Mouse (Mus musculus) thymus, postnatal 10 days (tissue): Measurements from ENCODE around the gene Pla2g12a.

Experiments used
- DNase-seq, 2 experiments: peaks; one replicate each; pipeline ENCODE4 v3.0.0; 2021; ENCODE audit warnings: low spot score in 2 of 2

The Pla2g12a gene

DNA sequence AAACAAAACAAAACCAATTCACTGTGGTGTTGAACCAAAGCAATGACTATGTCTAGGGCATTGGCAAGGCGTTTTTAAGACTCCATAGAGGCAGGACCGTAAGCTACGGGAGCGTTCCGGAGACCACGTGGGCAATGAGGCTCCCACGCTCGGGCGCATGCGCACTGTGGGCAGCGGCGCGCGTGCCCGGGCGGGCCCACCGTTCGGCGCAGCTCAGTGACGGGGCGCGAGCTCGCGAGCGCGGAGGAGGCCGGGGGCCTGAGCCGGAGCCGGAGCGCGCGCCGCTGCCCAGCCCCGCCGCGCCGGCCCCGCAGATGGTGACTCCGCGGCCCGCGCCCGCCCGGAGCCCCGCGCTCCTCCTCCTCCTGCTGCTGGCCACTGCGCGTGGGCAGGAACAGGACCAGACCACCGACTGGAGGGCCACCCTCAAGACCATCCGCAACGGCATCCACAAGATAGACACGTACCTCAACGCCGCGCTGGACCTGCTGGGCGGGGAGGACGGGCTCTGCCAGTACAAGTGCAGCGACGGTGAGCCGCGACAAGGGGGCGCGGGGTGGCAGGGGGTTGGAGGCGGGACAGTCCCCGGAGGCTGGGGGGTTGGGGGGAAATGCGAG is at the start of gene Pla2g12a:
TSS of gene Pla2g12a (plus strand) at position 202 of the 617 bp plus-strand sequence.
- peak; percentile 81 to 89 for DNase-seq

GRCm38 (mm10) chr3:129830626-129831025 is 47.8 kb upstream of the Pla2g12a start:
- DNase-seq = peak; percentile 54 to 65

DNA sequence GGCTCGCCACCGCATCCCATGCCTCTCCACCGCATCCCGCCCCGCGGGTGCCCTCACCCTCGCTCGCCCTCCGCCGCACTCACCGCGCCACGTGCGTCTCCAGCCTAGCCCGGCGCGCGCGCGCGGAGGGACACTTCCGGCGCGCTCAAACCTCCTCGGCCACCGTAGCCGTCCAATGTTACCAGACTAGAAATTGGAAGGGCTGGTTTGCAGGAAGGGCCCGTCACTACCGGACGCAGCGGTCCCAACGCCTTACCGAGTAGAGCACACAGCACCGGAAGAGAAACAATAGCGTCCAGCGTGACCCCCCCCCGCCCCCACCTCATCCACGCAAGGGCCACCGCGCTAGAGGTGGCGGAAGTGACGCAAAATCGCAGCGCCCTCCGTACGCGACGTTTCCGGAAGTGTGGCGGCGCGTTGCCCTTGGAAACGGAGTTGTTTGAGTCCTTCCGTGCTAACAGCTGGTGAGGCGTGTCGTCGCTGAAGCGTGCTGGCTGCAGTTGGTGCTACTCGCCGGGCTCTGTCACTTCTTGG is 47.3 kb upstream of the Pla2g12a start, which contains the start of gene Gar1:
TSS of gene Gar1 (minus strand) at position 362 of the 534 bp plus-strand sequence.
- peak; percentile 91 to 93 for DNase-seq

- no peak for DNase-seq
Observed at GRCm38 (mm10) chr3:129835388-129835934, 42.9 kb upstream of the Pla2g12a start, which contains the start of gene Cfi. Cfi (plus strand) TSS chr3:129835884.

GRCm38 (mm10) chr3:129836051-129836697 is 42.2 kb upstream of the Pla2g12a start:
- DNase-seq = no peak

GRCm38 (mm10) chr3:129836965-129837364 is 41.4 kb upstream of the Pla2g12a start:
- no peak for DNase-seq

DNA sequence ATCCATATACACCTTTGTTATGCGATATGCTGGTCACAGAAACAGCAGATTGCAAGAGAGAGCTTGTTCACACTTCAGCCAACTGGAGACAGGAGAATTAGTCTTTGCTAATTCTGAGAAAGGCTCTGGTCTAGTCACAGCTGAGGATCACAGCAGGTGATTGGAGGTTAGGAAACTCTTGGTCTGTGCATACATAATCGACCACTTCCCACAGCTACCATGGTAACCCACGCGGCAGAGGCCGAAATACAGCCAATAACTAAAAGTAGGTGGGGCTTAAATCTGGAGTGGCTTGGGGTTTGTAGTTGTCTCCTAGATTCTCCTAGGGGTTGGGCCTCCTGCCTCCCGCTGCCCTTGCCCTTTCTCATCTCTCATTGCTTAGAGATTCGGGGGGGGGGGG is 40.4 kb upstream of the Pla2g12a start:
- DNase-seq = no peak

DNA sequence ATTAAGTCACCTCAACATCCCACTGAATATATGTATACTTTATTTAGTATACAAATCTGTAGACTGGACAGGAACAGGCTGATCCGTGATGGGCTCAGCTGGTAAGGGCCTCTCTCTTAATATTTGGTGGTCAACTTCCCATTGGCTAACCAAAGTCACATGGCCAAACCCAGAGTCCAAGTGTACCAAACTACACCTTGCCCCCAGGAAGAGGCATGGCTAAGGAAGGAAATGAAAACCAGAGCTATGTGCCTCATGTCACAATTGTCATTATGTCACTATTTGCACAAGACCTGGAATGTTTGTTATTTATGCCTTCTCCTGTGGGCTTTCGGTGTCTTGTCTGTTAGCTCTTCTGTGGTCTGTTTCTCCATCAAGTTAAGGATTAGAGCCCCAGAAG is 32.5 kb upstream of the Pla2g12a start:
- DNase-seq = no peak

GRCm38 (mm10) chr3:129846846-129847245 is 31.6 kb upstream of the Pla2g12a start:
- DNase-seq = no peak

- DNase-seq = no peak
Observed at GRCm38 (mm10) chr3:129862592-129862991, 15.8 kb upstream of the Pla2g12a start.

- DNase-seq = peak in 1 of 2 experiments; percentile 56
Observed at GRCm38 (mm10) chr3:129863698-129864097, 14.7 kb upstream of the Pla2g12a start.

DNA sequence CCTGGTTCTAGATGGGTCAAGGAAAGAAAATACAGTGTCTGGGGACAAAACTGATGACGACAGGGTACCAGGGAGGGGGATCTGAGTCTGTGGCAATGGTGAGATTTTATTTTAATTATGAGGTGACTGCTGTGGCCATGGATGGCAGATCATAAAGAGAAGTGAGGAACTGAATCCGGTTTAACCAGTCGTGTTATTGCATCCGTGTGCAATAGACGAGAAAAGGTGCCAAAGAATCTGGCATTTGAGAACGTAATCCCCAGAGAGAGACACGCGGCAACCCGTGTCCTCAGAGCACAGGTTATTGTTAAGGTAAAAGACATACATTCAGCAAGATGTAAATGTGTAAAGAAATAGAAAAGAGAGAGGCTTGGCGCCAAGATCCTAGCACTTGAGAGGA is 1.1 kb upstream of the Pla2g12a start:
- no peak for DNase-seq

DNA sequence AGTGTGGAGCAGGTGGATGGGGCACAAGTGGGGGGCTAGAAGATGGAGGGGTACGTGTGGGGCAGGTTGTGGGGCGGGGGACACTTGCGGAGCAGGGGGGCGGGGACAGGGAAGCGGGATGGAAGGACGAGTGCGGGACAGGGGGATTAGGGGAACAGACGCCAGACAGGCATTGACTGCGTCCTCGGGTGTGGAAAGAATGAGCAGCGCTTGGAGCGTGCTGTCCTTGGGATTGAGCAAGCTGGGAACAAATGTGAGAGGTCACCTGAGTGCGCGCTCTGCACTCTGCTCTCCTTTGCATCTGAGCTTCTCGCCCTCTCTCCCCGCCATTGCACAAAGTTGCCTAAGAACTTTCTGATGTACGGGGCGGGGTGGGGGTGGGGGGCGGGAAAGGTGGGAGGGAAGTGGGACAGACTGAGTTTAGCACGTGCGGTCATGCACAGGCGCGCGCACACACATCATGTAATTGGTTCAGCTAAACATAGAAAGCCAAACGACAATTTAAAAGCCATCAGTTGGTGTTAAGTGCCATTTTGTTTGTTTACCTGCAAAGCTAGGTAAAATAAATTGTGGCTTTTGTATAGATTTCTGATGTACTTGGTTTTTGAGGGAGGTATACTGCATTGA is 838 bp downstream of the Pla2g12a start:
- DNase-seq = peak in 1 of 2 experiments; percentile 20

DNA sequence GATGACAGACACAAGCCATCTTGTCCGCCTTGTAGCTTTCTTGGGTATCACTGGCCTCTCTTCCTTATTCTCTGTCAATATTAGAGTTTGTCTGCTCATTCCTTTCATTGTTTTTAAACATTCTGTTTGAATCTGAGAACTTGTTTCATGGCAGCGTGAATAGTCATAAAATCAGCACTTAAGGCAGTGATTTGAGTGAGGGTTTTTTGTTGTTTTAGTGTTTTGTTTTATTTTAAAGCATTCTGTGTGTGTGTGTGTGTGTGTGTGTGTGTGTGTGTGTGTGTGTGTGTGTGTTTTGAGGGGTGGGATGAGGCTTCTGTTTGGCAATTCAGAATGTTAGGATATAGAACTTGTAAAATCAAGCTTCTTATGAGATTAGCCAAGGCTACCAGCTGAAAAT is 1.5 kb downstream of the Pla2g12a start:
- no peak for DNase-seq

- DNase-seq = peak; percentile 32 to 41
Observed at GRCm38 (mm10) chr3:129880925-129881593, 2.7 kb downstream of the Pla2g12a start.

GRCm38 (mm10) chr3:129885577-129885976 is 7.2 kb downstream of the Pla2g12a start:
- DNase-seq = no peak

DNA sequence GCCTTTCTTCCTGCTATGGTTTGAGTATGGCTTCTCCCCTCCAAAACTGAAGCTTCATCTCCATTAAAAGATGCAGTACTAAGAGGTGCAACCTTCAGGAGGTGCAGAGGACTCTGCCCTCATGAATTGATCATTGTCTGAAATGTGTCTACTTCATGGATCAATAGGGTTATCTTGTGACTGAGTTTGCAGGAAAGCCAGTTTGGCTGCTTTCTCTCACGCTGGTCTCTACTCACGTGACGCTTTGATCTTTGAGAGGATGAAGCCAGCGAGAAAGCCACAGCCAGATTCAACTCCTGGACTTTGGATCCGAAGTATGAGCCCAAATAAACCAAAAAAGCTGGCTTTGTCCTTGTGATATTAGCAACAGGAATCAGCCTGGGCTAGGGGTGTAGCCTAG is 8.0 kb downstream of the Pla2g12a start:
- DNase-seq = no peak

DNA sequence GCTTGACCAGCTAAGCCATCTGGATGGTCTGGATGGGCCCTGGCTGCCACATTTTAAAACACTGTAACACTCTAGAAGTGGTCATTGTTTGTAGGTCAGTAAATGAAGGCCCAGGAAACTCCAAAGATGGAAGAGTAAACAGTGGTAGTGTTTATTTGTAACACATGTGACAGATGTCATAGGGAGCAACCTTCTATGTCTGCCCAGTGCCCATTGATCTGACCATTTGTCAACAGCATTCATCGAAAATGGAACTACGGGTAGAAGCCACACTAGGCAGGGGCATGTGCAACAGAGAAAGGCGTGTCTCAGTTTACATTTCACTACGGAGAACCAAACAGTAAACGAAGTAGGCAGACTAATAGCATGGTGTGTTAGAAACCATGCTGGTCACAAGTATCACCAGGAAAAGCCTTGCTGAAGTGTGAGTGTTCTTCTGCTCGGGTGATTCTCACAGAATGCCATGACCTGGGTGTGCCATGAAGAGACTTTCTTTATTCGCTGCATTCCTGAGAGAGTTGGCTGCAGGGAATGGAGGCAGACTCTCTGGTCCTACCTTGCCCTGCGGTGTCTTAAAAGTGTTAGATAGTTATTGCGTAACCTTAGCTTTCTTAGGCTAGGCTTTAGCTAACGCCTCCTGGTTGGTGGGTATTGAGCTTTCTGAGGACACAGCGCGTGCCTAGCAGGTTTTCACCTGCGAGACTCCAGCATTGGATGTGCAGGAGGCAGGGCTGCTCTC is 9.5 kb downstream of the Pla2g12a start:
- DNase-seq = no peak

- no peak for DNase-seq
Observed at GRCm38 (mm10) chr3:129892003-129892402, 13.6 kb downstream of the Pla2g12a start.

DNA sequence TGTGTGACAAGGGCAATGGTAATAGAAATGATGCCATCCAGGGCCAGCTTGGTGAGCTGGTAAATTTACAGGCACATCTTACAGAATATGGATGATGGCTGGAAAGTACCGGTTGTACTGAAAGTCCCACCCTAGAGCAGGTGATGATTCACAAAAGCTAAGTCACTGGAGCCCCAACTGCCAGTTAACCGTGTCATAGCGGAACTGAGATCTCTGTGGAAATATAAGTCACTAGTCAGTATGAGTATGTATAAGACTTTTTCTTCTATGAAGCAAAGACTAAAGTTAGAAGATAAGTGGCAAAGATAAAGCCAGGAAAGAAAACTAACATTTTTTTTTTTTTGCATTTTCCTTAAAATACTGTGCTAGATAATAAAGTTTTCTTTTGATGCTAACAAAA is 14.7 kb downstream of the Pla2g12a start:
- DNase-seq = no peak

DNA sequence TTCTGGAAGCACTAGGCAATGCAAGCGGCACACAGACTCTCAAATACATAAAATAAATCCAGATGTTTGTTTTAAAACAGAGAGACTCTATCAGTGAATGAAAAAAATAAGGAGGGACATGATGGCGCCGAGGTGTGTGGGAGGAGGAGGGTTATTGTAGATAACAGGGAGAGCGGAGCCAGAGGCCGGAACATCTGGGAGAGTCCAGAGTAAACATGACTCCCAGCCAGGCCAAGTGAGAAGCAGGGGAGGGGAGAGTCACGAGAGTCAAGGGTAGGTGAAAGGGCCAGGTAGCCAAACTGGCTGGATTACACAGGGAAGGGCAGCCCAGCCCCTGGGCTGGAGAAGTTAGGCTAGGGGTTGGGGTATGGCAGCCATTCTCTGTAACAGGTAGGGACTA is 18.2 kb downstream of the Pla2g12a start:
- no peak for DNase-seq
